Mouse (Mus musculus) left cerebral cortex, postnatal 36 days (tissue): Measurements from ENCODE around the gene Gm5678. TPM values are rescaled to one million over a fixed set of nuclear protein-coding genes. Genes with fewer than 3 reads are reported as not detected.

Experiments used
- total RNA-seq, 2 experiments: library from RNA; stranded (reverse); gene quantifications; 2 replicates each; pipeline ENCODE4 v1.2.3; 2021

The Gm5678 gene
- total RNA-seq, 2 experiments from 2014 or later = 3.1 to 3.9 TPM

Other genes with a start within 250 kb of the Gm5678 start
- 10 to 100 TPM in 1 of 2 experiments, 1 to 10 TPM in 1; 8.9 to 11.9 TPM for gene Setd4, start 24.0 kb upstream of the Gm5678 start, total RNA-seq
- gene Cbr1, start 22.2 kb upstream of the Gm5678 start, total RNA-seq = 10 to 100 TPM; 65.7 to 67.0 TPM
- gene Cbr3, start 55.1 kb downstream of the Gm5678 start, total RNA-seq = 10 to 100 TPM; 14.5 to 15.9 TPM
- gene Dop1b, start 83.8 kb downstream of the Gm5678 start, total RNA-seq = 100 to 1,000 TPM in 1 of 2 experiments, 10 to 100 TPM in 1; 90.5 to 103 TPM
- gene Morc3, start 204.0 kb downstream of the Gm5678 start, total RNA-seq = 10 to 100 TPM; 21.6 to 33.0 TPM